Mouse (Mus musculus) thymus, postnatal 25 days (tissue): Measurements from ENCODE around the gene Ascc1.
A peak's percentile ranks its signal among the peaks of the same experiment; 100 is the strongest.

Experiments used
- DNase-seq: peaks from one replicate; pipeline ENCODE4 v3.0.0; 2022

Ascc1 gene

GRCm38 (mm10) chr10:60080601-60080981 is 78.0 kb downstream of the Ascc1 start:
- DNase-seq = no peak

DNA sequence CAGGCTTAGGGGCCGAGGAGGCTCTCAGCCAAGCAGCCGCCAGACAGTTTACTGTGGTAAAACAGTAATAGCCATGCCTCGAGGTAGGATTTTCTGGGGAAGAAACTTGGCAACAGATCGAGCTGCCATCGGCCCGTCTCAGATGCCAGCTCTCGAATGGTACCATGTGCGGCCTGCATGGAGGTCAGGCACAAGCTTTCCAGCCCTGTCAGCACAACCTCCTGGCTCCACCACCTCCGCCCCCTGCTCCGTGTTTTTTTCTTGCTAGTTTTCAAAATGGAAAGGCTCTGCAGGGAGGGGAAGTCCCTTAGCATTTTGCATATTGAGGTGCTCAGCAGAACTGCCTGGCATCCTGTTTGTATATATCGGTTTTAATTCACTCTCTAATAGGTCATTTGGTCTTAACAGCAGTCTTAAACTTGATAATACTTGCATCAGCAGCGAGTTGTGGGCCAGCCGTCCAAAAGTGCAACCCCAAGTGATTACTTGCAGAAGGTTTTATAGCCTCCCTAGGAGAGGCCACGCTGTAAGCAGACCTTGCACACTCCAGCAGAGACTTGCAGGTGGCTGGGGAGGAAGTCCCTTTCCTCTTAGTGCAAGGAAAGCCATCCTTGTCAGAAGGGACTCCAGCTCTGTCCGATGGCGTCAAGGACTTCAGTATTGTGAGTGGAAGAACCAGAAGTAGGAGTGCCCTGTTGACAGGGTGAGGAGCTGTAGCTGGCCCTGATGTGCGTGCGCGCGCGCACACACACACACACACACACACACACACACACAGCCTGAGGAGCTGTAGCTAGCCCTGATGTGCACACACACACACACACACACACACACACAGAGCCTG is 78.6 kb downstream of the Ascc1 start:
- peak; percentile 46 for DNase-seq

DNA sequence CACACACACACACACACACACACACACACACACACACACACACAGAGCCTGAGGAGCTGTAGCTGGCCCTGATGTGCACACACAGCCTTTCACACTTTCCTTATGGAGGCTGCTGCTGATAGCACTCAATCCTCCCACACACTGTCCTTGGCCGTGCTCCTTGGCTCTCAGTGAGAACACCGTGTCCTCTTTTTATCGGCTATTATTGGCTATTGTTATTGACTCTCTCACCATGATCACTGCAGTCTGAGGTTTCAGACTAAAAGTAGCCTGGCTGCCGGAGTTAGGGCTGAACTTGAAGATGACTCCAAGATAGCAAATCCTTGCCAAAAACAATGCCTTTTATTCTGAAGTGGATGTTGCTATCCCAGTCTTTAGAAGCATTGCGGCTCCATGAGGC is 79.3 kb downstream of the Ascc1 start:
- DNase-seq = no peak

DNA sequence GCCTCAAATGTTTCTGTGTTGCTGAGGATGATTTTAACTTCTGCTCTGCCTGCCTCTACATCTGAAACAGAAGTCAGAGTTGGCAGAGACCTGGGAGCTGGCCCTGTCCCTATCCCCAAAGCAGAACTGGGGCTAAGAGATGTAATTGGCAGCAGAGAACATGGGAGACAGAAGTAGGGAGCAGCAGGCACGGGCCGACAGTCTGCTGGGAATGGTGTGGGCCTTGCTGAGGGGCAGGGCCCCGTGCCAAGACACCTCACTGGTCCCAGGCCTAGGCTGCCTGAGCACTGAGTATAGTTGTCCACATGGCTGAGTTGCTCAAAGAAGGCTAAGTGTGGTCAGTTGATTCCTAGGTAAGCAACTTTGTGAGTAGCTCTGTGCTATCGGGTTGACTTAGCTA is 81.5 kb downstream of the Ascc1 start:
- DNase-seq = no peak

GRCm38 (mm10) chr10:60092311-60092710 is 89.7 kb downstream of the Ascc1 start:
- DNase-seq = no peak

DNA sequence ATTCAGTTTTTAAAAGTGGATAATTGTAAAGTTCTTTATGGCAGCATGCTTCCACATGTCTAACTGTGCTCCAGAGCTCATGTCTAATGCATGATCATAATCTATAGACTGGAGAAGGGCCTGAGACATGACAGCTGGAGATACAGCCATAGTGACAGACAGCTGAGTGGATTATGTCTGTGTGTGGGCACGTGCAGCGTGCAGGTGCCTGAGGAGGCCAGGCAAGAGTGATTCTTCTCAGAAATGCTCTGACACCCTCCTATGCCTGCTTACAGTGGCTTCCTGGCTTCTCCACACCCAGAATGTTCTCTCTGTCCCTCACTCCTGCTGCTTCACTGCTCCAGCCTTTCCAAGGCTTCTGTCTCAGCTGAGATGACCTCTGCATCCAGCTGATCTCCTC is 91.1 kb downstream of the Ascc1 start:
- DNase-seq = peak; percentile 41

- DNase-seq = no peak
Measured at GRCm38 (mm10) chr10:60095558-60095957, 93.0 kb downstream of the Ascc1 start.

DNA sequence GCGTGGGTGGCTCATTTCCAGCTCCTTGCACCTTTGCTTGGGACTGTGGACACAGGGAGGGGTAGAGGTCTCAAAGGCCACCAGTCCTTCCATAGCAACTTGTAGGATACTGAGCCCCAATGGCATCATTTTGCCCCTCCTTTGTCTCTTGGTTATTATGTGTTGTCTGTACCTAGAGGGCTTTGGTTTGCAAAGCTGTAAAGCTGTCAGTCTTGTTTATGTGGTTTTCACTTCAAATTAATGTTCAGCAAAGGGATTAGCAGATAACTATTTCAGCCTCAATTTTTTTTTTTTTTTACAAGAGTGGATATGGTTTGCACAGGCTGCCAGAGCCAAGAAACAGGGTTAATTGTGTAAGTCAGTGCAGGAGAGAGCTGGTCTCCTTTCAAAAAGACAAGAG is 93.7 kb downstream of the Ascc1 start:
- DNase-seq = no peak

DNA sequence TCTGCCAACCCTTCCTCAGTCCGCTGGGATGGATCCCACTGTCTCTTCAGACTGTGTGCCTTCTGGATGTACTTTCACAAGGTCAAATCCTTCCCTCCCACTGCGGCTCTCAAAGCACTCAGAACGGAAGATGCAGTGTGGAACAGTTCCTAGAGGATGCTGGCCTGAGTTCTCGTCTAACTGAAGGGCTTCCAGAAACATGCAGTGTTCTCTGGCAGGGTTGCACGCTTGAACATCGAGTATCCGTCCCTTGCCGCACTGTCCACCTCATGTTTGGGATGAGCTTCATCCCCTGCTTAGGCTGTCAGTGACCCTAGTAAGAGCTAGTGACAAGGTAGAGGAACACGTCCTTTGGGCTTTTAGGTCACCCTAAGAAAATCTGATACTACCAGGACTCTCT is 94.5 kb downstream of the Ascc1 start:
- no peak for DNase-seq

DNA sequence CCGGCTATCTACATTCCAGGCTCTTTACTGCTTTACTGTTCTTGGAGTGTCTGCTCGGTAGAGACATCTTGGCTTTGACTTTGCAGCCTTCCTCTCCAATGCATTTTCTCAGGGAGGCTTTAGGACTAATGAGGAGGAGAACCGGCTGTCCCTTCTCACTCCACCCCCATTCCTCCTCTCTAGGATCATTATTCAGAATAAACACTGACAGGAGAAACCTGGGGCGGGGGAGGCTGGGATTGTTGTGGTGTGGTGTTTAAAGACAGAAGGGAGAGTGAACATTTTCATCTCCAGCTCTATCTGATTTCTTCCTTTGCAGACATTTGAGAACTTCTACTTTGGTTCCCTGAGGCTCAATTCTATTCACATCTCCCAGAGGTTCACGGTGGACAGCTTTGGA is 95.2 kb downstream of the Ascc1 start:
- DNase-seq = no peak

DNA sequence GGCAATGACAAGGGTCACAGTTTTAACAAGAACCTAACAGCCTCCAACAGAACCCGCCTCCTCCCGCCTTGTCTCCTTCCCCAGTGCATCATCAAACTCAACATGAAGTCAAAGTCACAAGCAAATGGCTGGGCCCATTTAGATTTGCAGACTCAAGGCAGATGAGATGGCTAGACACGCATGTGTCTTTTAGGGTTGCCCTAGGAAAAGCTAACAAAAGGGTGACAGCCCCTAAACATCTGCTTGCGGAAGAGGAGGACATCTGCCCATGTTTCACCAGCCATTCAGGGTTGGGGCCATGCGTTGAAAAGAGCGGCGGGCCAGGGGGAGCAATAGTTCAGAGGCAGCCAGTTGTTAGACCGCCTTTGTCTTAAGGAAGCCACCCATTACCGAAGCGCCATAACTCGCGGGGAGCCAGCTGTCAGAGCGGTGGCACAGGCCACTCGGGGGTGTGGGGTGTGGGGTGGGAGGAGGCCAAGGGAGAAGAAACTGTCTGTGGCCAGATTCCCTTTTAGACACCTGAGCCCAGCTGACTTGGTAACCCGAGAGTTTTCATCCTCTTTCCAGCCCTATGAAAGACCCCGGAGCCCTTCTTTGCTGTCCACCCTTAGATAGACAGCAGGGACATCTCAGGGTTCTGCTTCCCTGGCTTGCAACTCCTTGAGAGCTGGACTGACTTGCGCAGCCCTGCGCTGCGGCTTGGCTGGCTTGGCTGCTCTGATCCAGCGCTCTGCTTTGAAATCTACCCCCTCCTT is 103.0 kb downstream of the Ascc1 start:
- DNase-seq = no peak

DNA sequence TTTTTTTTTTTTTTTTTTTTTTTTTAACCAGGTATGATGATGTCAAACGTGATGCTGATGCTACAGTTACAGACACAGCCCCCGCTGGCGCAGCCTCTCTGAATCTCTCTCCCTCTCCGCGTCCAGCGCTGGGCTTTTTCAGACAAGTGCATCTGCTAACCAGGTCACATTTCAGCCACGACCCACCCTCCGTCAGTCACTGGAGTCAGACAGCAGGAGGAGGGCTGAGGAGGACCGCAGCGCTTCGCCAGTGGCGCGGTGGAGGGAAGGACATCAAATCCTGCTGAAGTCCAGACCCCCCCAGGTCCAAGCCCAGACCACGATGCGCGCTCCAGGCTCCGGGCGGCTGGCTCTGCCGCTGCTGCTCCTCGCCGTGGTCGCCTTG is 103.5 kb downstream of the Ascc1 start, which contains the start of gene Spock2:
Gene Spock2, plus strand, starts transcription at position 74 of the 385 bp plus-strand sequence.
- peak; percentile 8 for DNase-seq

- DNase-seq = peak; percentile 29
Measured at GRCm38 (mm10) chr10:60106531-60107186, 104.1 kb downstream of the Ascc1 start.

GRCm38 (mm10) chr10:60107448-60107847 is 104.8 kb downstream of the Ascc1 start:
- DNase-seq = no peak

- DNase-seq = no peak
Measured at GRCm38 (mm10) chr10:60108321-60109111, 105.9 kb downstream of the Ascc1 start.

DNA sequence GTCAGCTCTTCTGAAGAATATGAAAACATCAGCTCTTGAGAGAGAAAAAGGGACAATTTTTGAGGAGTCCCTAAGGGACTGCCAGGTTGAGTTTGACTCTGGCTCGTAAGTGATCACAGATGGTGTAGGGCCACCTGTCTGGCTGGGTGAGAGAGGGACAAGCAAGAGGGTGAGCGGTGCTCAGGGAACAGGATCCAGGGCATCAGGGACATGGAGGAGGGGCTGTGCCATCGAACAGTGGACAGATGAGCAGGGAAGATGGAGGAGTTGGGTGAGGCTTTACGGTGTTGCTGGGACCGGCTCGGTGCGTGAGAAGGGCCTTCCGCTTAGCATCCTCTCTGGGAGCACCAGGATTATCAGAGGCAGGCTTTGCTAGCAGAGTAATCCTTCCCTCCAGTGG is 106.7 kb downstream of the Ascc1 start:
- DNase-seq = no peak

- no peak for DNase-seq
Measured at GRCm38 (mm10) chr10:60109989-60110388, 107.4 kb downstream of the Ascc1 start.

GRCm38 (mm10) chr10:60110908-60111475 is 108.4 kb downstream of the Ascc1 start:
- no peak for DNase-seq

DNA sequence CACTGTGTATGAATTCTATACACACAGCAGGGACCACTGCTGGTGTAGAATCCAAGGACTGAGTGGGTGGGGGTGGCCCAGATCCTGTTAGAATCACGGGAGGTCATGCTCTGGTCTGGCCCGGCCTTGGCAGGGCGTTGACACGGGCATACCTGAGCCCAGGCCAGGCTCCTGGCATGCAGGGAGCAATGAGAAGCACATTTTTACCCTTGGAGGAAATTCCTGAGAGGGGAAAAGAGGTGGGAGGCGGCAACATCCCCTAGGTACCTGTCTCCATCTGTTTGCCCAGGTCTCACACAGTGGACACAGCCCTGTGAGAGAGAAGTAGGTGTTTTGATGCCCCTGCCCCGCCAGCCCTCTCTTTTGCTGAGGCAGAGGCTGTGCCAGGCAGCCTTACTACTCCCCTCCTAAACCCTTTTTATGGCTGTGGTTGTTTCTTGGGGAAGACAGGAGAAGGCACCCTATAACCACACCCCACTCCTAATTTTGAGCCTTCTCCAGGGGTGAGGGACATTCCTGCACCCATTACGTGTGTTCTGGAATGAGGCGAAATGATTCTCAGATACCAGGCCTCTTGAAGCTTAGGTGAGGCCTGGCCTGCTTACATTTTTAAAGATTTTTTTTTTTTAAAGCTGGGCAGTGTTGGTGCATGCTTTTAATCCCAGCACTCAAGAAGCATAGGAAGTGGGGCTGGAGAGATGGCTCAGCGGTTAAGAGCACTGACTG is 111.5 kb downstream of the Ascc1 start:
- no peak for DNase-seq

DNA sequence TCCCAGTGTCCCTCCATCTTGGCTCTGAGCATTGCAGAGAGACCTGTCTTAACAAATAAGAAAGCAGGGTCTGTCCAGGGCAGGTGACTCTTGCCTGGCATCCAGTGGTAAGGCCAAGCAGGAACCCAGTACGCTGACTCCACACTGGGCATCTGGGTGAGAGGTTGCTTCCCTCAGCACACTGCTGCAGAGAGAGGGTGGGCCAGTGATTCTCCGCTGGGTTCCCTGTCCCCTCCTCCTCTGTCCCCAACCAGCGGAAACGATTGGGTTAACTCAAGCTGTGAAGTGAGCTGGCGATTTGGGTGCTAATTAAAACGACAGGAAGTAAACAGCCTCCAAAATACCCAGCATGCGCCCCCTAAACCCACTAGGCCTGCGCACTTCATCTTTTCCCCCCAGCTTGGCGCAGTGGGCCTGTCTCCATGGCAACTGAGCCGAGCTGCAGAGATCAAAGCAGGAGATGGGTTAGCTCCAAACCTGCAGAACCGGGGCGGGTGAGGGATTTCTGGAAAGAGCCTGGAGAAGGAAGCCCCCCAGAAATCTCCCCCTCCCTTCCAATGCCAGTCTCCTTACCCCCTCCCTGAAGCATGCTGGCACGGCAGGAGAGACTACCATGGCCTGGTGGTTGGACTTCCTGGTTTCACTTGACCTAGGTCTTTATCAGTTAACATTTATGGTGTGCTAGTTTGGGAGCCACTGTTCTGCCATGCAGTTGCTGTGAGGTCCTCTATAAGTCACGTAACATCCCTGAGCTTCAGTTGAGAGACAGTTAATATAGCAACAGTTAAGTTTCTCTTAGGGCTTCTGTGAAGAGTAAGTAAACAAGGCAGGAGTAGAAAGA is 113.0 kb downstream of the Ascc1 start:
- peak; percentile 56 for DNase-seq

DNA sequence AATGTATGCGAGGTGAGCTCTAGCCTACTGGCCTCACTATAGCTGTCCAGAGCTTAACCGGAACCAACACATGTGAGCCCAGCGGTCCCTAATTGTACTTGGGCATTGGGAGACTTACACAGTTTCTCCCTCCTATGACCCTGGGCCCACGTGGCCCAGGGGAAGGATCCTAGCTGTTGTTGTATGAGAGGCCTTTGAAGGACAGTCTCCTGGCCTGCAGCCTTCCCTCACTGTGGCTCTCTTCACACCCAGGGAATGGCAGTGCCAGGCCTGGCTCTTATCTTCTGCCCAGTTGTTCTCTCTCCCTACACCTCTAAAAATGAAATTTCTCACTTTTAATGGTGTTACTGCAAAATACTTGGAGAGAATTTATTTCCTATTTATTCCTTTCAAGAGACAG is 114.4 kb downstream of the Ascc1 start:
- DNase-seq = no peak
